Mouse (Mus musculus) A20 (cell line): ENCODE measurements around the gene Pde4b.

Experiments used
- DNase-seq: peaks from one replicate; pipeline ENCODE4 v3.0.0-alpha.2; 2011; ENCODE audit warnings: low read depth, low spot score

Pde4b gene

GRCm38 (mm10) chr4:102594506-102594905, 507.2 kb downstream of the Pde4b start:
- no peak for DNase-seq

DNA sequence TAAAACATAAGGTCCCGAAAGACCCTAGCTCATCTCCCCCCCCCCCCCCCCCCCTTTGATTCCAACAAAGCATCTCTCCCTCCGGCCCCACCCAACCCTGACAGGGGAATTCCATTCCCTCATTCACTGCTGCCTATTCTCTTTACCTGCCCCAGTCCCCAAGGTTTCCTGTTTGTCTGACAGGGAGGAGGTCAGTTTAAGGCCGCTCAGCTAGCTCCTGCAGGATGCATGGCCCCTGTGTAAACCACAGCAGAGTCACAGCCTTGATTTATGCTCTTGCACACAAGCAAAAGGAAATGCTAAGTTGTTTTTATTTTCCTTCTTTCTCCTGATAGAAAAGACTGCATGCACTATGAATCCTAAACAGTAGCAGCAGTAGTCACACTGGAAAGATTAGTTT, 516.6 kb downstream of the Pde4b start:
- no peak for DNase-seq

DNA sequence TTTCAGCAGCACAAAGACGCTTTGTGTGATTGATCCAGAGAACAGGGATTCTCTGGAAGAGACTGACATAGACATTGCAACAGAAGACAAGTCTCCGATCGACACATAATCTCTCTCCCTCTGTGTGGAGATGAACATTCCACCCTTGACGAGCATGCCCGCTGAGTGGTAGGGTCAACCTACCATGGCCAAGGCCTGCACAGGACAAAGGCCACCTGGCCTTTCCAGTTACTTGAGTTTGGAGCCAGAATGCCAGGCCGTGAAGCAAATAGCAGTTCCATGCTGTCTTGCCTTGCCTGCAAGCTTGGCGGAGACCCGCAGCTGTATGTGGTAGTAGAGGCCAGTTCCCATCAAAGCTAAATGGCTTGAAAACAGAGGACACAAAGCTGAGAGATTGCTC, 517.9 kb downstream of the Pde4b start:
- DNase-seq = no peak

GRCm38 (mm10) chr4:102605722-102606341, 518.5 kb downstream of the Pde4b start:
- DNase-seq = no peak

DNA sequence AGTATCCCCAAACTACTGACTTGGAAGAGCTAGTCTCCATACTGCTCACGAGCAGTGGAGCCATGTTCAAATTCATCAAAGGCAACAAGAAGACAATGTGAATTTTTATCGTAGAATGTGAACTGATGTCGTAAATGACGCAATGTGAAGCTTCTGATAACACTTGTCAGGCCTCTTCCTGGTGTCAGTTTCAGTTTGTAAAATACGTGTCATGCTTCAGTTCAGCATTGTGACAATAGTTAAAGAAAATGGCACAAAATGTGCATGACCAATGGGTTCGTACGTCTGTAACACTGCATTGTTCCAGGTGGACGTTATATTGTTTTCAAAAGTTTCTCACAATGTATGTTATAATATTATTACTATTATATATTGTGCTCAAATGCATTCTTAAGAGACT, 519.5 kb downstream of the Pde4b start:
- no peak for DNase-seq

- DNase-seq = no peak
Measured at GRCm38 (mm10) chr4:102607744-102608416, 520.5 kb downstream of the Pde4b start.

- no peak for DNase-seq
Measured at GRCm38 (mm10) chr4:102612596-102612995, 525.3 kb downstream of the Pde4b start.

- no peak for DNase-seq
Measured at GRCm38 (mm10) chr4:102617774-102618173, 530.4 kb downstream of the Pde4b start.

DNA sequence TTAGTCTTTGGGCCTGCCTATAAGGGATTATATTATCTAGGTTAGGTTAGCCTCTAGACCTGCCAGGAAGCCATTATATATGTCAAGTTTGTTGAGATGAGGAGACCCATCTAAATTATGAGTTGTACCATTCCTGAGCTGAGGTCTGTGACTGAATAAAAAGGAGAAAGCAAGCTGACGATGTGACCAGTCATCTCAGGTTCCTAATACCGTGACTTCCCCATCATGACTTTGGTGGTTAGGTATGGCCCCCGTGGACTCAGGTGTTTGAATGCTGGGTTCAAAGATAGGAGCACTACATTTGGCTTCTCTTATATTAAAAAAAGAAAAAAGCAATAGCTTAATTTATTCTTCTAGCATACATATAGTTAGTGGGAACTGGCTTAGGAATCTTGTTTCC, 531.3 kb downstream of the Pde4b start:
- DNase-seq = no peak

GRCm38 (mm10) chr4:102620179-102620910, 533.0 kb downstream of the Pde4b start:
- DNase-seq = peak; percentile 21

GRCm38 (mm10) chr4:102621120-102621519, 533.8 kb downstream of the Pde4b start:
- DNase-seq = peak; percentile 52

- DNase-seq = no peak
Measured at GRCm38 (mm10) chr4:102622977-102623376, 535.6 kb downstream of the Pde4b start.

- peak; percentile 57 for DNase-seq
Measured at GRCm38 (mm10) chr4:102623789-102624611, 536.7 kb downstream of the Pde4b start.

GRCm38 (mm10) chr4:102624937-102625336, 537.6 kb downstream of the Pde4b start:
- DNase-seq = peak; percentile 27

GRCm38 (mm10) chr4:102627799-102628198, 540.5 kb downstream of the Pde4b start:
- no peak for DNase-seq

GRCm38 (mm10) chr4:102629621-102630020, 542.3 kb downstream of the Pde4b start:
- DNase-seq = no peak

DNA sequence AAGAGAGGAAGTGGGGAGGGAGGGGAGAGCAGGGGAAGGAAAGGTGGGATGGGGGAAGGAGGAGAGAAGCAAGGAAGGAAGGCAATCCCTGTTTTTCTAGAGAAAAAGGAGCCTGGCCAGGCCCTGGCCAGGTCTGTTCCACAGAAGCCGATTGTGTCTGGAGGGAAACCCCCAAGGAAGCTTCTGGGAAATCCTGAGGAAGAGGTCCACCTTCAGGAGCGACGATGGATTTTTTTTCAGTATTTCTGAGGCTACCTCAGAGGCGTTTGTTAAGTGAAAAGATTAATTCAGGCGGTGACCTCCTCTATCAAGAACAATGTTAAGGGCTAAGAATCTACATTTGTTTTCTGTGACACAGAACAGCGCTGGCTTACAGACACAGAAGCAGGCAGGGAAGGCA, 542.9 kb downstream of the Pde4b start:
- DNase-seq = no peak

- peak; percentile 22 for DNase-seq
Measured at GRCm38 (mm10) chr4:102631624-102632023, 544.3 kb downstream of the Pde4b start.

DNA sequence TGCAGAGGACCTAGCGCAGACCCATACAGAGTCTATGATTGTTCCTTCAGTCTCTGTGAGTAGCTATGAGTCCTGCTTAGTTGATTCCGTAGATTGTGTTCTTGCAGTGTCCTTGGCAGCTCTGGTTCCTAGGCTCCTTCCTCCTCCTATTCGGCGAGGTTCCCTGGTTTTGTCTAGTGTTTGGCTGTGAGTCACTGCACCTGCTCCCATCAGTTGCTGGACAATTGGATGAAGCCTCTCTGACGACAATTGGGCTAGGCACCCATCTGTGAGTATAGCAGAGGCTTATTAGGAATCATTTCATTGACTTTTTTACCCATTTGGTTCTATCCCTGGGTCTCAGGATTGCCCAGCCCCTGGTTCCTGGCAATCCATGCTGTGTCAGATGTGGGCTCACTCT, 545.9 kb downstream of the Pde4b start:
- DNase-seq = no peak

DNA sequence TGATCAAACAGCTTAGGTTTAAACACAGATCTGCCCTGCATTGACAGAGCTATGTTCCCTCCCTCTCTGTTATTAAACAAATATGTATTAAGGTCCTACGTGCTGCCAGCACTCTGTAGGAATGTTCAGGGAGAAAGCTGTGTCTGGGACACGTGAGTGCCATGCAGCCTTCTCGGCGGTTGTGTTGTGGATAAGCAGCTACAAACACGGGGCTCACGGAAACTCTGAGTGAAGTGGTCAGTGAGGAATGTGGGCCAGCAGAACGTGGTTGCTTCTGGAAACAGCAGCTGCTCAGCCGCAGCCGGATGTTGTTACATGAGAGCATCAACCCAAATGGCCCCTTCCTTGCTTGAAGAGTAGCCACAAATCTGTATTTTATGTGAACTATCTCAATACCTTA, 547.9 kb downstream of the Pde4b start:
- no peak for DNase-seq

GRCm38 (mm10) chr4:102635944-102636343, 548.6 kb downstream of the Pde4b start:
- DNase-seq = no peak

GRCm38 (mm10) chr4:102637348-102637910, 550.1 kb downstream of the Pde4b start:
- no peak for DNase-seq
